Mouse (Mus musculus) granulocyte monocyte progenitor cell, adult 5-6 weeks (primary cell): ENCODE measurements at regions not wholly inside any gene's neighbourhood (a gene's known extent, or its start where the extent isn't known, plus 50 kb on each side); places are given as distances from the start of the nearest gene placed in this dataset.

Source experiments
- ATAC-seq: replicated peaks from 2 replicates; pipeline ENCODE4 v1.8.0; 2016; ENCODE audit warnings: mild to moderate bottlenecking, moderate TSS enrichment, inconsistent platforms; ENCODE audit not compliant: poor library complexity, severe bottlenecking

GRCm38 (mm10) chr1:90337876-90338316 is 134.1 kb downstream of the Ackr3 start:
- ATAC-seq: no peak

GRCm38 (mm10) chr1:90342346-90342745 is 138.6 kb downstream of the Ackr3 start:
- no peak for ATAC-seq

GRCm38 (mm10) chr1:90343492-90343891 is 139.7 kb downstream of the Ackr3 start:
- ATAC-seq: no peak

- ATAC-seq: no peak
Measured at GRCm38 (mm10) chr1:90347032-90347431, 143.3 kb downstream of the Ackr3 start.

GRCm38 (mm10) chr1:90349611-90350010 is 145.8 kb downstream of the Ackr3 start:
- ATAC-seq: no peak

GRCm38 (mm10) chr1:90353325-90353724 is 149.5 kb downstream of the Ackr3 start:
- ATAC-seq: no peak

GRCm38 (mm10) chr1:90356567-90356966 is 152.8 kb downstream of the Ackr3 start:
- no peak for ATAC-seq

- ATAC-seq: no peak
Measured at GRCm38 (mm10) chr1:90357391-90357790, 153.6 kb downstream of the Ackr3 start.

- no peak for ATAC-seq
Measured at GRCm38 (mm10) chr1:90358971-90359370, 155.2 kb downstream of the Ackr3 start.

- ATAC-seq: no peak
Measured at GRCm38 (mm10) chr1:90360065-90360464, 156.3 kb downstream of the Ackr3 start.

GRCm38 (mm10) chr1:90364444-90364843 is 160.7 kb downstream of the Ackr3 start:
- ATAC-seq: no peak

GRCm38 (mm10) chr1:90368581-90368980 is 164.8 kb downstream of the Ackr3 start:
- ATAC-seq: peak; percentile 86

- ATAC-seq: peak; percentile 69
Measured at GRCm38 (mm10) chr1:90369287-90369686, 165.5 kb downstream of the Ackr3 start.

GRCm38 (mm10) chr1:90370766-90371165 is 167.0 kb downstream of the Ackr3 start:
- ATAC-seq: no peak

- no peak for ATAC-seq
Measured at GRCm38 (mm10) chr1:90373001-90373400, 169.2 kb downstream of the Ackr3 start.

- ATAC-seq: no peak
Measured at GRCm38 (mm10) chr1:90374517-90374916, 170.7 kb downstream of the Ackr3 start.

- ATAC-seq: no peak
Measured at GRCm38 (mm10) chr1:90380034-90380705, 176.4 kb downstream of the Ackr3 start.

- ATAC-seq: no peak
Measured at GRCm38 (mm10) chr1:90382941-90383470, 179.2 kb downstream of the Ackr3 start.

- no peak for ATAC-seq
Measured at GRCm38 (mm10) chr1:90385024-90385423, 181.2 kb downstream of the Ackr3 start.

GRCm38 (mm10) chr1:90386792-90387191 is 183.0 kb downstream of the Ackr3 start:
- no peak for ATAC-seq

GRCm38 (mm10) chr1:90390422-90390821 is 186.6 kb downstream of the Ackr3 start:
- no peak for ATAC-seq

- no peak for ATAC-seq
Measured at GRCm38 (mm10) chr1:90393861-90394260, 190.1 kb downstream of the Ackr3 start.
